Mouse (Mus musculus) kidney, embryonic 16.5 days (tissue): ENCODE measurements around the gene Inpp1. TPM values are rescaled to one million over a fixed set of nuclear protein-coding genes. Genes with fewer than 3 reads are reported as not detected.
"Not testable (repeated sequence)": the region's sequence is repeated elsewhere in the genome, so short reads cannot be mapped to it uniquely, and the experiment has no call there.

Experiments used
- ATAC-seq: fragments of 200-750 bp; cut with Nextera tagmentation; 2 replicates; pipeline ENCODE4 v1.8.0; 2017; ENCODE audit warnings: moderate TSS enrichment; ENCODE audit not compliant: low FRiP score, low TSS enrichment
- H3K27ac ChIP-seq: fragments of 300-500 bp; sonication (generic); 2 replicates; pipeline ENCODE4 v1.5.1; 2014; ENCODE audit warnings: low read length
- H3K27me3 ChIP-seq: fragments of 300-500 bp; sonication (generic); 2 replicates; pipeline ENCODE4 v1.6.1; 2014; ENCODE audit warnings: low read length, control low read depth, mixed read lengths; ENCODE audit not compliant: insufficient read depth
- H3K36me3 ChIP-seq: fragments of 300-500 bp; sonication (generic); 2 replicates; pipeline ENCODE4 v1.6.1; 2014; ENCODE audit warnings: low read length, control low read depth, mixed read lengths; ENCODE audit not compliant: insufficient read depth
- H3K4me1 ChIP-seq: fragments of 300-500 bp; sonication (generic); 2 replicates; pipeline ENCODE4 v1.6.1; 2014; ENCODE audit warnings: low read length, control low read depth, mixed read lengths; ENCODE audit not compliant: insufficient read depth
- H3K4me2 ChIP-seq: fragments of 300-500 bp; sonication (generic); replicated peaks from 2 replicates; pipeline ENCODE4 v1.6.1; 2014; ENCODE audit warnings: low read depth, low read length
- H3K4me3 ChIP-seq: fragments of 300-500 bp; sonication (generic); 2 replicates; pipeline ENCODE4 v1.5.1; 2014; ENCODE audit warnings: mild to moderate bottlenecking, low read length
- H3K9ac ChIP-seq: fragments of 300-500 bp; sonication (generic); replicated peaks from 2 replicates; pipeline ENCODE4 v1.6.1; 2014; ENCODE audit warnings: low read length
- H3K9me3 ChIP-seq: fragments of 300-500 bp; sonication (generic); 2 replicates; pipeline ENCODE4 v1.6.1; 2016; ENCODE audit warnings: low read length, control low read depth
- WGBS: fragments of 180-500 bp; shearing (Covaris S2); extraction: QIAGEN DNeasy Blood & Tissue Kit; methylation state at CpG from one replicate; pipeline ENCODE4 v1.1.7; 2014; 5-methylcytosine and 5-hydroxymethylcytosine counted together
- polyA plus RNA-seq: library from polyadenylated mRNA; unstranded; fragments of >200 nt; fragmentation: Nextera tagmentation; extraction: Ambion mirVana; gene quantifications from 2 replicates; pipeline ENCODE4 v1.2.1, GENCODE M21; 2015

Gene Inpp1
- polyA plus RNA-seq, result 15.9 and 22.3 TPM in 2 replicates

- Histone ChIP-seq H3K9ac (peak within 1 kb of the TSS; percentile 81), H3K36me3 (no peaks in the 10 kb centered on the region), H3K27ac (peak within 1 kb of the TSS; percentile 79), H3K9me3 (no peaks in the 10 kb centered on the region), H3K4me3 (peak within 1 kb of the TSS; percentile 70), H3K4me1 (peaks cover 11% of the 10 kb centered on the region), H3K4me2 (peak within 1 kb of the TSS; percentile 88), H3K27me3 (no peaks in the 10 kb centered on the region)
- WGBS, result under 1% methylated on average over 58 of the region's 59 CpGs
- ATAC-seq, result peak; percentile 87
Measured at GRCm38 (mm10) chr1:52816910-52817812, at the start of gene Inpp1. Inpp1 (minus strand) TSS chr1:52817688.

GRCm38 (mm10) chr1:52866007-52866406 lies 48.5 kb upstream of the Inpp1 start:
- ATAC-seq, result no peak
- Histone ChIP-seq H3K4me1 (no peaks in the 10 kb centered on the region), H3K9ac (no peak overlapping the region), H3K36me3 (peaks cover under 1% of the 10 kb centered on the region; the same call in 1 of the 2 replicates), H3K9me3 (no peaks in the 10 kb centered on the region), H3K4me3 (no peak overlapping the region), H3K27me3 (no peaks in the 10 kb centered on the region), H3K4me2 (no peak overlapping the region), H3K27ac (no peak overlapping the region)
- 97% methylated on average over 3 of the region's 3 CpGs for WGBS

DNA sequence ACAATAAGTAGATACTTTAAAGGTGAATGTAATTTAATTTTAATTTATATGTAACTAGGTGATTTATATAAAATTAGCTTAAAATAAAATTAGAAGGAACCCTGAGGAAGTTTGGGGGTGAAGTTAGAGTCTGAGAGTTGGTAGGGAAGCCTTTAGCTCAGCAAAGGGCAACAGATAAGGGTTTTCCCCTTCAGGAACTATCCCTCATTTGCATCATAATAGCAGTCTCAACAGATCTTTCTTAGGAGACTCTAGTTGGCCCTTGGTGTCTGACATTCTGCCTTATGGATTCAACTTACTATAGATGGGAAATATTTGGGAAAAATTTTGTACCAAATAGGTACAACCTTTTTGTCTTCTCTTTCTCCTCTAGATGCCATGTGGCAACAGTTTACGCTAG lies 46.7 kb upstream of the Inpp1 start:
- no peak overlapping the region for H3K4me2 ChIP-seq
- 97% methylated on average over 1 of the region's 1 CpGs for WGBS
- no peak for ATAC-seq

GRCm38 (mm10) chr1:52855904-52856601 lies 38.6 kb upstream of the Inpp1 start:
- H3K36me3 ChIP-seq, result peaks cover 7% of the 10 kb centered on the region; the same call in 1 of the 2 replicates
- H3K4me2 ChIP-seq, result no peak overlapping the region
- H3K4me1 ChIP-seq, result no peaks in the 10 kb centered on the region
- H3K27me3 ChIP-seq, result no peaks in the 10 kb centered on the region
- no peak overlapping the region for H3K4me3 ChIP-seq
- no peak for ATAC-seq
- no peak overlapping the region for H3K9ac ChIP-seq
- 81% methylated on average over 7 of the region's 7 CpGs for WGBS
- no peaks in the 10 kb centered on the region for H3K9me3 ChIP-seq
- no peak overlapping the region for H3K27ac ChIP-seq

More for the DNA sequence above, 46.7 kb upstream of the Inpp1 start:
- H3K4me3 ChIP-seq, result no peak overlapping the region
- no peaks in the 10 kb centered on the region for H3K27me3 ChIP-seq
- H3K27ac ChIP-seq, result no peak overlapping the region
- H3K4me1 ChIP-seq, result no peaks in the 10 kb centered on the region
- no peaks in the 10 kb centered on the region for H3K9me3 ChIP-seq
- no peak overlapping the region for H3K9ac ChIP-seq
- peaks cover 8% of the 10 kb centered on the region; the same call in 1 of the 2 replicates for H3K36me3 ChIP-seq

DNA sequence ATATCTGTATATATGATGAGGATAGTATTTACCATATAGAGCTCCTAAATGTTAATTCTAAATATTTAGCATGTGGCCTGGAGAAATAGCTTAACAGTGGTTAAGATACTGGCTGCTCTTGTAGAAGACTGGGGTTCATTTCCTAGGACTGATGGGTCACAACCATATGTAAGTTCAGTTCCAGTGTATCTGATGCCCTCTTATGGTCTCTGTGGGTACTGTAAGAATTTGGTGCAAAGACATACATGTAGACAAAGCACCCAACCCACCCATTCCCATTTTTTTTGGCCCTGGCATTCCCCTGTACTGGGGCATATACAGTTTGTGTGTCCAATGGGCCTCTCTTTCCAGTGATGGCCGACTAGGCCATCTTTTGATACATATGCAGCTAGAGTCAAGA lies 36.5 kb upstream of the Inpp1 start:
- WGBS, result no CpG with 5 or more reads among the region's 1 CpGs
- H3K27me3 ChIP-seq, H3K9ac ChIP-seq: not testable (repeated sequence)

GRCm38 (mm10) chr1:52849422-52849821 lies 31.9 kb upstream of the Inpp1 start:
- ATAC-seq, result no peak
- Histone ChIP-seq H3K4me2 (no peak overlapping the region), H3K9me3 (no peaks in the 10 kb centered on the region), H3K27me3 (no peaks in the 10 kb centered on the region), H3K27ac (no peak overlapping the region), H3K4me1 (no peaks in the 10 kb centered on the region; the same call in 1 of the 2 replicates), H3K9ac (no peak overlapping the region), H3K4me3 (no peak overlapping the region), H3K36me3 (no peaks in the 10 kb centered on the region)
- 79% methylated on average over 4 of the region's 4 CpGs for WGBS

More for the DNA sequence above, 36.5 kb upstream of the Inpp1 start:
- ATAC-seq, result peak; percentile 27; the same call in 1 of the 2 replicates
- H3K4me3 ChIP-seq, H3K4me2 ChIP-seq, H3K36me3 ChIP-seq, H3K9me3 ChIP-seq, H3K4me1 ChIP-seq, H3K27ac ChIP-seq: not testable (repeated sequence)

DNA sequence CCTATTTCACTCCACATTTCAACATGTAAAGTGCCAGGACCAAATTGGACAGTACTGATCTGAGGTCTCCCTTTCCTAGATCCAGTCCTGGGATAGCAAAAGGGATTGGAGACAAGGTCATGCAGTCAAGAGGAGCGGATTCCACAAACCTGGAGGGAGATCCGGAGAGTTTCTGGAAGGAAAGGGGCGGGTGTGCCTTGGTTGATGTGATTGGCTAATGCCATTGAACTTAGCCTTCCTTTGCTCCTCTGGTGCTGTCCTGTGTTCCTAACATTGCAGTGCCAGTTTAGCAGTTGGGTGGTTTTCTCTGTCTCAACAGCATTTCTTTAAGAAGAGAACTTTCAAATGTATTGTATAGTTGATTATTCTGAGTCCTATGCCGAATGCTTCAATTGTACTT lies 29.1 kb upstream of the Inpp1 start:
- no peak for ATAC-seq
- no peak overlapping the region for H3K9ac ChIP-seq
- H3K4me1 ChIP-seq, result no peaks in the 10 kb centered on the region; the same call in 1 of the 2 replicates
- H3K27ac ChIP-seq, result no peak overlapping the region
- no peak overlapping the region for H3K4me3 ChIP-seq
- 86% methylated on average over 4 of the region's 4 CpGs for WGBS
- no peaks in the 10 kb centered on the region for H3K27me3 ChIP-seq
- no peak overlapping the region for H3K4me2 ChIP-seq
- no peaks in the 10 kb centered on the region for H3K36me3 ChIP-seq
- H3K9me3 ChIP-seq, result no peaks in the 10 kb centered on the region

DNA sequence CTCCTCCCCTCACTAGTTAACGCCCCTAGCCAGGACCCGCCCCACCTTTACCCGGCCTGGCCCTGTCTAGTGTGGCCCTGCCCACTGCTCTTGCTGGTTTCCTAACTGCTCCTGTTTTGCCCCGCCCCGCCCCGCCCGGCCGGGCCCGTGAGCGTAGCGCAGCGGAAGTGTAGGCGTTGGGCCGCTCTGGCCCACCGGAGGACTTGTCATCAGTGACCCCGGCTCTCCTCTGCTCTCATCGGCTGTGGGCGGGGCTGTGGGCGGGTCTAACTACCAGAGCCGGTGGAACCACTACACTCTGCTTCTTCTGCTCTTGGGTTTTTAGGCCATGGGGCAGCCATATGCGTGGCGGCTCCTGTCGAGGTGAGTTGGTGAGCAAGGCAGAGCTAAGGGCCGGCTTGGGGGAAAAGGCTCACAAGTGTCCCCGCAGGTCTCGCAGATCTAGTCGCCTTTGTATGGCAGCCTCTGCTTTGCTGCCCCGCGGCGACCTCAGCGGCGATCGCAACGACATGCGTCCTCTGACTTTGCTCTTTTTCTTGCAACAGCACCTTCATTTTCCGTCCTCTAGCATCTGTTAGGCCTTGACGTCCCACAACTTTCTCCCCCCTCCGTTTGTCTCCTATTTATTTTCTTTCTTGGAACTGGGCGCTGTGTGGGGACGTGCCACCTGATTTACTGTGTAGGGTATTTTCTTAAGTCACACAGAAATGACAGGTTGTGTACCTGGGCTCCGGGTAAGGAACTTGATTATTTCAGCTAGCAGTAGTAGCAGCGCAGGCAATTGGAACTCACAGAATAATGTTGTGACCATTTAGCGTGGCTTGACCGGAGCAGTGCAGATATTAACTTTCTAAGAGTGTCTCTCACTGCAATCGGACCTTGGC lies 27.5 kb upstream of the Inpp1 start, which contains the start of gene Hibch:
Gene Hibch, plus strand, starts transcription at position 148 of the 884 bp plus-strand sequence.
- 2% methylated on average over 45 of the region's 45 CpGs for WGBS
- Histone ChIP-seq H3K9me3 (no peaks in the 10 kb centered on the region), H3K4me3 (peak within 1 kb of the TSS; percentile 62), H3K27ac (peak within 1 kb of the TSS; percentile 66), H3K4me1 (no peaks in the 10 kb centered on the region; the same call in 1 of the 2 replicates), H3K36me3 (no peaks in the 10 kb centered on the region), H3K9ac (peak within 1 kb of the TSS; percentile 72), H3K4me2 (peak within 1 kb of the TSS; percentile 59), H3K27me3 (no peaks in the 10 kb centered on the region)
- ATAC-seq, result peak; percentile 100

- H3K4me1 ChIP-seq, result no peaks in the 10 kb centered on the region; the same call in 1 of the 2 replicates
- no peaks in the 10 kb centered on the region for H3K9me3 ChIP-seq
- peak; percentile 35 for ATAC-seq
- peak overlapping the region; percentile 62 for H3K4me3 ChIP-seq
- no peak overlapping the region for H3K9ac ChIP-seq
- H3K27me3 ChIP-seq, result no peaks in the 10 kb centered on the region
- WGBS, result 28% methylated on average over 3 of the region's 3 CpGs
- H3K36me3 ChIP-seq, result no peaks in the 10 kb centered on the region
- H3K27ac ChIP-seq, result no peak overlapping the region
- peak overlapping the region; percentile 59 for H3K4me2 ChIP-seq
Measured at GRCm38 (mm10) chr1:52844354-52844753, 26.9 kb upstream of the Inpp1 start.
